Mouse (Mus musculus) cerebellum, postnatal 36 days (tissue): ENCODE measurements around the gene Pccb.

ENCODE experiments used
- DNase-seq, 2 experiments: peaks; one replicate each; pipeline ENCODE4 v3.0.0; 2021 to 2022; ENCODE audit warnings: mixed read lengths in 2 of 2

Pccb gene

DNA sequence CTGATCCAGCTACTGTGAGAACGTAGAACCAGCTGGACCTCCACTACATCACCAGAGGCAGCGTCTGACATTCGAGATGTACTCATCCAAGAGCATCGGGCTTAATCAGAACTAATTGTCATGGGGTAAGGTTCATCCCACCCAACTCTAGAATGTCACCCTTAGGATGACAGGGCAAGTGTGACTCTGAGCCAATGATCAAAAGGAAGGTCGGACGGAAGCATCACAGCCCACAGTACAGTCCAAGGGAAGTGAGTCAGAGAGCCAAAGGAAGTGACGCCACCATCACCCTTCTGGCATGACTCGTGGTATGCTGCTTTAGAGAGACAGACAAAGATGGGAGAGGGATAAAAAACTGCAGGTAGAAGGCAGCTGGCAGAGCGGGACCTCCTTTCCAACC is 7.6 kb upstream of the Pccb start:
- no peak for DNase-seq

DNA sequence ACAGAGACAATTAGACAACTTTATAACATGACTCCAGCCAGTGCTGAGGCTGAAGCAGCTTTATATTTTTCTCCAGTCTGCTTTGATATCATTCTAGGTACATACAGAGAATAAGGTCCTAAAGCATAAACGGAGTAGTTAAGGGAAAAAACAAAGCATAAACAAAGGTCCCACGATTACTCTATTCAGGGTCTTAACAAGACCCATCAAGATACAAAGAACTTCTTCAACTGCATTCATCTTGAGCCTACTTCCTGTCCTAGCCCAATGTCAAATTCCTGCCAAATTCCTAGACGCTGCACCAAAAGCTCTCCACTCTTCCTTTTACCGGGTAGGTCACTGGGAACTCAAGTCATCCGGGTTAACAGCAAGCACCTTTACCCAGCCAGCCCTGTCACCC is 6.8 kb upstream of the Pccb start:
- DNase-seq = no peak

DNA sequence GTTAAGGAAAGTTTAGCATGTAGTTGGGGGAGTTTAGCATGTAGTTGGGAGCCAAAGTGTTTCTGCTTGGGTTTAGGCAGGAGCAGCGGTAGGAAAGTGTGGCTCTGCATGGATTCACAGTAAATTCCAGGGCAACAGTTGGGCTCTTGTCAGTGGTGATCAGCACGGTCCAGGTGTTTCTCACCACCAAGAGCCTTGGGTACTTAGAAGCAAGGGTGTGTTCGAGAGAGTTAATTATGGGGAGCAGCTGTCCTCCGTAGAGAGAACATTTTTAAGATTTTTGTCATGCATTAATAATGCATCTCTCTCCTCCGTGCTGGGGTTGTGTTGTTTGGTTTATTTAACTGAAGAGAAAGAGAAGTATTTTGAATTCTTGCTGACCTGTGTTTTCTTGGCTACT is 3.9 kb upstream of the Pccb start:
- no peak for DNase-seq

DNA sequence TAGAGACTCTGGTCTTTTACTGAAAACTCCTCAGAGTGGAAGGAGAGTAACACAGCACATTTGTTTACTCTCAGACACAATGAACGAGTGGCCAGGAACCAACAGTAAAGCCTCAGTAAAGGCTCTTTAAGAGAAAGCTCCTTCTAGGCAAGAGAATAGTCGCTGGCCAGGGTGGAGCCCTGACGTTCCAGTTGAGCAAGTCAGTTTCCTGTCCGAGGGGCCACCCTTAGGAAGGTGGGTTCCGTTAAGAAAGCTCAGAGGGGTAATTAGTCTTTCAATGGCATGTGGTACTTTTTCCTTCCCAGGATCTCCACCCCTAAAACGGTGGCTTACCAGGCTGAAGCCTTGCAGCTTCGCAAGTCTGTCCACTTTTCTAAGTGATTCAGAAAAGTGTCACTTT is 2.7 kb upstream of the Pccb start:
- no peak for DNase-seq

DNA sequence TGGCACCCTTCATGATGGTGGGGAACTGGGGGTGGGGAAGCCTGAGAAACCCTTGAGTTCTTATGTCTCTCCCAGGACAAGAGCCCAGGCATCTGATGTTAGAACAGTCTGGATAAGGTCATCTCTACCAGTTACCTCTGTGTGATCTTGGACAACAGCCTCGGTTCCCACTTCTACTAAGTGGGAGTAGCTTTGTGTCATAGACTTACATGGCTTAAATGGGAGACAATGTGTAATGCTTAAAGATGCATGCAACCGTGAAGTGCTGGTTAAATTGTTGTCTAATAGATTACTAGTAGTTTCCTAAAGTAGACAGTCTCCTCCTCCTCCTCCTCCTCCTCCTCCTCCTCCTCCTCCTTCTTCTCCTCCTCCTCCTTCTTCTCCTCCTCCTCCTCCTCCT is 2.2 kb upstream of the Pccb start:
- no peak for DNase-seq

DNA sequence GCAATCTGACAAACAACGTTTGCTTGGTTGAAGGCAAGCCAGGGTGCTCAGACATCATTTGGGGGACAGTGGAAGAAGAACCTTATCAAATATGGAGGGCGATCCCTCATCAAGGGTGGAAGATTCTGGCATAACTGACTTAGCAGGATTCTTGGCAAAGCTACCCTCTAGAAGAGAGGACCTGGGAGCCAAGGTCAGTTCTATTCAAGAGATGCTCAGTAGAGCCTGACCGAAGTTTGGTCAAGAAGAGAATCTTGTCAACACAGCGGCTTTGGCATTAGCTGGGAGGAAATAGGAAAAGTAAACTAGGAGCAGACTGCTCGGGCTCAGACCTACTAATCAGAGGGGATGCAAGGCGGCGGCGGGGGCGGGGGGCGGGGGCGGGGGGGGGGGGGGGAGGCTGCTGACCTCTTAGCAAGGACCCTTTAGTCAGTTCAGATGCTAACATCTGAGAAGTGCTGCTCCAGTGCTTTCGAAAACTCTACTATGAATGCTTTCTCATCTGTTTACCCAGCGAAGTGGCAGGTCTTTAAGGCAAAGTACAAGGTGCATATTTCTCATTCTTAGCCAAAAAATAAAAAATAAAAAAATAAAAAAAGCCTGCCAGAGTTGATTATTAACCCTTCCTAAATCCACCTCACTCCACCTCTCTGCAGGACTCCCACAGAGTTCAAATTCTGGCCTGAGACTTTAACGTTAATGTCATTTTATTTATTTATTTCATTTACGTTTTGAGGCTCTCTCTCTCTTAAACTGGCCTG is 1.3 kb upstream of the Pccb start:
- DNase-seq = no peak

DNA sequence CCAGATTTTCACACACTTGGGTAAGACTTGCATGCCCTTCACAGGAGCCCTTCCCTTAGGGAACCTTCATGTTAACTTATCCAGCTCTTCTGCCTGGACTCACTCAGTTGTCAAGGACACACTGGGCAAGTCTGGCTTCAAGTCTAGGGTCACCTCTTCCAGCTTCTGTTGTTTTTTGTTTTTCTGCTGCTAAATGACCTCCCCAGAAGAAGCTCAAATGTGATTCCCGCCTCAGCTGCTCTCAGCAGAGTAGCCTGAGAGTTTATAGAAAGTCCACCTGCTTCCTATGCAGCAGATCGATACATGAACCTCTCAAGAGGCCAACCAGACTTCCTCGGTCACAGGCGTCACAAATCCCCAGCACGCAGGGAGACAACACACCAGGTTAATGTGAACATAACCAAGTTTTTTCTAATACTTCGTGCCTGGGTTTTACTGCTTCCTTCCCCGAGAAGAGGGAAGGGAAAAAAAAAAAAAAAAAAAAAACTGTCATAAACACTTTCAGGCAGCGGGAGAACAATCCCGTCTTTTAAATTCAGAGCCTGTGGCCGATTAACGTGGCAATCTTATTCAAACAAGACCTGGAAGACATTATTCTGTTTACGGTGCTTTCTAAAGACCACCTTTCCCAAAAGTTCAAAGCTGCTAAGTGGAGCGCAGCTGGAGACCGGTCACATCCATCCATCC is 794 bp downstream of the Pccb start:
- peak; percentile 5 to 17 for DNase-seq

DNA sequence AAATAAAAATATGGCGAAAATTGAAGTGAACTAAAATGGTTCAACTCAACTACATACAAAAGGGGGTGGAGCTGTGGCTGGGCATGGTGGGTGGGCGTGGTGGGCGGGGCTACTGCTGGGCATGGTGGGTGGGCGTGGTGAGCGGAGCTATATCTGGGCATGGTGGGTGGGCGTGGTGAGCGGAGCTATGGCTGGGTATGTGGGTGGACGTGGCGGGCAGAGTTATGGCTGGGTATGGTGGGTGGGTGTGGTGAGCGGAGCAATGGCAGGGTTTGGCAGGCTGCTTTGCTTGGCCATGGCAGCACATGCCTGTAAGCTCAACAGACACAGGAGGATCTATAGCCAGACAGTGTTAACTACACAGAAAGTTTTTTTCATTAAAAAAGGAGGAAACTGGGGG is 15.9 kb downstream of the Pccb start:
- no peak for DNase-seq

DNA sequence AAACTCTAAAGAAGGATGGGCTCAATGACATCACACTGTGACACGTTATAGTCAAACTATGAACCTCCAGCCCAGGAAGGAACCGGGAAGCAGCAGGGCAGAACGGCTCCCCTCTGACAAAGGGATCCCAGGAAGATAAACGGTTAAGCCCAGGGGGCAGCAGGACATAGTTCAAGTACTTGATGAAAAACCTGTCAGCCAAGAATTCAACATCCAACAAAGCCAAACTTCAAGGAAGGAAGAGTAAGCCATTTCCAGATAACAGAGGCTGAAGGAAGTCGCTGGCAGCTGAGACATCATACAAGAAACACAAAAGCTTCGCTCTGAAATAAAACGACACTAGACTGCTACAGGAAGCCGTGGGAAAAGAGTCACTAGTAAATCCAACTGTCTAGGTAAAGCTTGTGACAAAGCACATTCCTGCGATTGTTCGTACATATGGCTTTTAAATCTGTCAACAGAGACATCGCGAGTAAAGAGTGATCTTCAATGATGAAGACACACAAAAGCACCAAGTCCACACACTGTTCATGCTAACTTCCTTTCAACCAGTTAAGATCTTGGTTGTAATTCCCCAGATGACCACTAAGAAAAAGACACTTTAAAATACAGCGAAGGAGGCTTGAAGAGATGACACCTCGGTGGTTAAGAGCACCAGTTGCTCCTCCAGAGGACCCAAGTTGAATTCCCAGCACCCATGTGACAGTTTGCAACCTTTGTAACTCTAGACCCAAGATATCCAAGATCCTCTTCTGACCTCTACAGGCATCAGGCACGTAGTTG is 16.8 kb downstream of the Pccb start:
- no peak for DNase-seq

DNA sequence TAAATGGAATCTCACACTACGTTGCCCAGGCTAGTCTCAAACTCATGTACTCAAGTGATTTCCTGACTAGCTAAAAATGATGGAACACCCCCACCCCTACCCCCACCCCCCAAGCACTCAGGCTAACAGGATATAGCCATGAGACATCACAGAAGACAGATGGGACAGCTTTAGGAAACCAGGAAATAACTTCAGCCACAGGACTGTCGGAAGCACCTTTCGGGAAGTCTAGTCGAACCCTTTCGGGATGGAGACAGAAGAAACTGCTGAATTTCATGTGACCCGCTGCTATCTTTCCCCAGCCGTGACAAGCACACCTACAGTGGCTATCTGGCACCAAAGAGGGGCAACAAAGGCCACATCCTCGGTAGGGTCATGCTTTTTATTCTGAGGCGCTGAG is 19.4 kb downstream of the Pccb start:
- no peak for DNase-seq

DNA sequence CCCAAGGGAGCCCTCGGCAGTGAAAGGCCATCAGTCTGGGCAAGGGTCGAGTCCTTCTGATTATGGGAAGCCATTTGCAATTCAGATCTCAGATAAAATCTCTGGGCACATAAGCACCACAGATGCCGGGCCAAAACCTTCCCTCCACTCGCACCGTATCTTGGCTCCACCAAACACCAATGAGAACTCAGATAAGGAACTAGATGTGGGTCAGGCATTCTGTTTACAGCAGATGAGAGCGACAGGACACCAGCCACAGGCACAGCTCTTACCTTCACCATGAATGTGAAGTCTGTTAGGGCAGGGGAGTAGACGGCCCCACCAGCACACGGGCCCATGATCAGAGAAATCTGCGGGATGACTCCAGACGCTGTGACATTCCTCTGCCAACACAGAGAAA is 22.3 kb downstream of the Pccb start:
- DNase-seq = no peak

DNA sequence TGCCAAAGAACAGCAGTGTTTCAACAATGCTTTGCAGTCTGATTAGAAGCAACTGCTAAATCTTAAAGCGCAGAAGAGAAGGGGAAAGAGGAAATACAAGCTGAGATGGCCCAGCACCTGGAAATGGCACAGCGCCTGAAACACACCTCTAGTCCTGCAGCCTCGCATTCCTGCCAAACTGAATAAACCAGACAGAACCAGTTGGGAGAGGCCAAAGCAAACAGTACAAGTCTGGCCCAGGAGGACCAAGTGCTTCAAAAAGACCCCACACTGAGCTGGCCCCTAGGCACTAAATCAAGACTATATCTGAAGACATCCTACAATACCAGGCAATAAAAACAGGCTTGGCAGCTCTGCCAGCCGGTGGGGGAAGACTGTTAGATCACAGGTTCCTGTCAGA is 28.8 kb downstream of the Pccb start:
- no peak for DNase-seq

DNA sequence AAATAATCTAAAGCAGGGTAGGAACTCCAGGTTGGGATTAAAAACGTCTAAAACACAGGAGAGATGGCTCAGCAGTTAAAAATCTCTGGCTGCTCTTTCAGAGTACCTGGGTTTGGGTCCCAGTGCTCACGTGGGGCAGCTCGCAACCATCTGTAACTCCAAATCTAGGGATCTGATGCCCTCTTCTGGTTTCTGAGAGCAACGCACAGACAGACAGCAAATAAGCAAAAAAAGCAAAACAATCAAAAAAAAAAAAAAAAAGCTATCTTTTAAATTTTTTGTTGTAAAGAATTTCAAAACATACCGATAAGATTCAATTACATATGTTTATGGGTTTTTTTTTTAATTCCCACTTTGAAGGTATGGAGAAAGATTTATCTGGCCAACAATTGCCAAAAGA is 31.4 kb downstream of the Pccb start:
- no peak for DNase-seq

DNA sequence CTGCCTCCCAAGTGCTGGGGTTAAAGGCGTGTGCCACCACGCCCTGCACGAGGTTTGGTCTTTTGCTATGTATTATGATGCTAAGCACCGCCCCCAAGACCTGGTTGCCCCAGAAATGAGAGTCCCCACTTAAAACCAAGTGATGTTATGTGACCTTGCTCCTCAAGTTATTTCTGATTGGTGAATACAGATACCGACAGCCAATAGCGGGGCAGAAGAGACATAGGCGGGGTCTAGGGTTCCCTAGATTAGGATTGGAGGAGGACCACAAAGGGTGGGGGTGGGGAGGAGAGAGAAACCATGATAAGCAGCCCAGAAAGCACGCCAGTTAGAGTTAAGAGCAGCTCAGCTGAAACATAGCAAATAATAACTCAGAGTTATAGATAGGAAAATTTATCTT is 31.9 kb downstream of the Pccb start:
- no peak for DNase-seq

DNA sequence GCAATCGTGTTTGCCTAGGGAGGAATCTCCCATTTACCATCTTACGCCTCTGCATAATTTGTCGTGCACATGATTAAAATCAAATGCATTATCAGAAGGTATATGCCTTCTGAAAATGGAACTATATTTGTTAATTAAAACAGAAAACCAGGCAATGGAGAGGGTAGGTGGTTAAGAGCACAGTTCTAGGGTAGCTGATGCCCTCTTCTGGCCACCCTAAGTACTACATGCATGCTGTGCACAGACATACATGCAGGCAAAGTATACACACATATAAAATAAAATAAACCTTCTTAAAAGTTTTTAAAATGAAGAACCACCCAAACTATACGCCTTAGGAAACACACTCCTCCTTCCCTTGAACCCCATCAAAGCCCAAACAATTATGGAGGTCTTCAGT is 32.6 kb downstream of the Pccb start:
- DNase-seq = no peak

DNA sequence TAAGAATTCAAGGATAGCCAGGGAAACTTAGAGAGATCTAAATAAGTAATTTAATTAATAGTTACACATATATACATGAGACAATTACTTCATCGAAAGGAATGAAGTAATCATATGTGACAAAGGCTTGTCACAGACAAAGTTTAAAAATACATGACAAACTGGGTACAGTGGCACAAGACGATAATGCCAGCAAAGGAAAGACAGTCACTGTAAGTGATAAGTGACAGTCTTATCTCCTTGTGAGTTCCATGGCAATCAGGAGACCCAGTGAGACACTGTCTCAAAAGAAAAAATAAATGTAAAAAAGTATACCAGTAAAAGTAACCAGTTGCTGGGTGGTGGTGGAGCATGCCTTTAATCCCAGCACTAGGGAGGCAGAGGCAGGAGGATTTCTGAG is 37.6 kb downstream of the Pccb start:
- DNase-seq = no peak

DNA sequence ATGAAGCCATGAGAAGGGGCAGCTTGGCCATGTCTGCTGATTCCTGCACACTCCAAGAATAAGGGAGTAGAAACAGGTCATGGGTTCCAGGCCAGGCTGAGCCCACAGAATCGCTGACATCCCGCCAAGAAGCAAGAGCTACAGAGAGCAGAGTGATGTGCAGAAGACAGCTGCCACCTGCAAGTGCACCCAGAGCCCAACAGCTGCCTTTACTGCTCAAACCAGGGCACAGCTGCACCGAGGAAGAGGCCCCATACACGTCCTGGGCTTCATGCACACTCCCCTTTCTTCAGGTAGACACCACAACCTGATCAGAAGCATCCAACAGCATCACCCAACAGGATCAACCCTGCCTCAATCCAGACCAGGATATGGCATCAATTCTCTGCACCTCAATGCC is 40.8 kb downstream of the Pccb start:
- DNase-seq = no peak

DNA sequence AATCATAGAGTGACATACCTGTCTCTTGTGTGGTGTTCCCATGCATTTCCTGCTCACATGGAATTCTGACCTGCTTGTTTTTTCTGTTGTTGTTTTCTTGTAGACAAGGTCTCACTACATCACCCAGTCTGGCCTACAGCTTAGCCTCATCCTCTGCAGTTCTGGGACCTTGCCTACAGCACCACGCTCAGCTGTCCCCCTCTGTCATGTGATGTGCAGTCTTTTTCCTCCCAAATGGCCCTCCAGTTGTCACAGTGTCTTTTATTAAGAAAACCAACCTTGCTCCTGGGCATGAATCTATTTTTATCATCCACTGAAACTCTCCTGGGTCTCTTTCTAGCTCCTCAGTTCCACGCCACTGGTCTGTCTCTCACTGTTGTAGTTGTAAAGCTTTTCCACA is 42.5 kb downstream of the Pccb start:
- DNase-seq = no peak

DNA sequence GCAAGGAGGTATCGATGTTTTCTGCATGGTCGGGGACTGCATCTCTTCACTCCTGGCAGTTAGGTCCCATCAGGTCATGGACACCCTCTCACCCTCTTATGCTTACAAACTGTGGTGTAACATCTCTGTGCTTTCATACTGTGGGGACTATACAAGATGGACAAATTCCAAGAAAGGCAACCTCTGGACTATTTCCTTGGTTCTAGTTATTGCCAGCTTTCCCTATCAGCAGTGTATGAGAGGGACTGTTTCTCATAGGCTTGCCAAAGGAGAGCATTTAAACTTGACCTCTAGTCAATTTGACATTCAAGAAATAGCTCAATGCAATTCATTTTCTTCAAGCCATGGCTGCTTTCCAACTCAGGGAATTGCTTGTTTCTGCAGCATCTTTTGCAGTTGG is 43.4 kb downstream of the Pccb start:
- DNase-seq = no peak

DNA sequence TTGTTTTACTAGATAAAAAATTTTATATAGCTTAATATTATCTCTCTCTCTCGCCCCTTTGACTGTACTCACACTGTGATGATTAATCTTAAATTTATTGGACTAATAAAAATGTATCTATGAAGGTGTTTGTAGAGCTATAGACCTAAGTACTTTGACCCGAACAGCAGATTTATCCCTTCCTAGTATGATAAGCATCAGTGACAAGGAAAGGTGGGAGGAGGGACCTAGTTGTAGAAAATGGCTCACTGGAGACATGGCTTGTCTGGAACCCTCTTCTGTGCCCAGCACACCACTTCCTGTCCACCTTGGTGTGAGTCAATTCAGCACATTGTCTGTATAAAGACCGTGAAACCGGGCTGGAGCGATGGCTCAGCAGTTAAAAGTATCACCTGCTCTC is 44.1 kb downstream of the Pccb start:
- DNase-seq = no peak

DNA sequence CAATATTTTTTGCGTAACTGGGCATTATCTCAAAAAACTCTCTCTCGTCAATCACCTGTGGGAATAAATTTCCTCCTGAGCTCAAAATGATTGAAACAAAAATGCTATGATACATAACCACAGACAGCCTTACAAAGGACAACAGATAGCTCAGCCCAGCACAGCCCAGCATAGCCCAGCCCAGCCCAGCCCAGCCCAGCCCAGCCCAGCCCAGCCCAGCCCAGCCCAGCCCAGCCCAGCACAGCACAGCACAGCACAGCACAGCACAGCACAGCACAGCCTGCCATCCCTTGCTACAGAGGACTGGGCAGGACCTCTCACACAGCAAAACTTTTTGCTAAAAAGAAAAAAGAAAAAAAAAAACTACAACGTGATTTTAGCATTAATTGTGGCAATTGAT is 46.8 kb downstream of the Pccb start:
- no peak for DNase-seq

DNA sequence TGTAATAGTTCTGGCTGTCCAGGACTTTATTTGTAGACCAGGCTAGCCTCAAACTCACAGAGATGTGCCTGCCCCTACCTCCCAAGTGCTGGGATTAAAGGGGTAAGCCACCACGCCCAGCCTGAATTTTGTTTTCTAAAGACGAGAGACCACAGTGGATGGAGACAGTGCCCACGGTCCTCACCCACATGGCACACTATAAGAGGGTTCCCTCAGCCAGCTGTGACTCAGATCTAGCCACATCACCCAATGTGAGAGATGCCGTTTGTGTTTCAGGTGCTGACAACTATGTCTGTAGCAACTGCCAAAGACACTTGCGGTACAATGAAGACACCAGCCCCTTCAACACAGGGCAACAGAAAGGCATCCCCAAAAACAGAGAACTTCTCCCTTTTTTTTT is 47.7 kb downstream of the Pccb start:
- no peak for DNase-seq

DNA sequence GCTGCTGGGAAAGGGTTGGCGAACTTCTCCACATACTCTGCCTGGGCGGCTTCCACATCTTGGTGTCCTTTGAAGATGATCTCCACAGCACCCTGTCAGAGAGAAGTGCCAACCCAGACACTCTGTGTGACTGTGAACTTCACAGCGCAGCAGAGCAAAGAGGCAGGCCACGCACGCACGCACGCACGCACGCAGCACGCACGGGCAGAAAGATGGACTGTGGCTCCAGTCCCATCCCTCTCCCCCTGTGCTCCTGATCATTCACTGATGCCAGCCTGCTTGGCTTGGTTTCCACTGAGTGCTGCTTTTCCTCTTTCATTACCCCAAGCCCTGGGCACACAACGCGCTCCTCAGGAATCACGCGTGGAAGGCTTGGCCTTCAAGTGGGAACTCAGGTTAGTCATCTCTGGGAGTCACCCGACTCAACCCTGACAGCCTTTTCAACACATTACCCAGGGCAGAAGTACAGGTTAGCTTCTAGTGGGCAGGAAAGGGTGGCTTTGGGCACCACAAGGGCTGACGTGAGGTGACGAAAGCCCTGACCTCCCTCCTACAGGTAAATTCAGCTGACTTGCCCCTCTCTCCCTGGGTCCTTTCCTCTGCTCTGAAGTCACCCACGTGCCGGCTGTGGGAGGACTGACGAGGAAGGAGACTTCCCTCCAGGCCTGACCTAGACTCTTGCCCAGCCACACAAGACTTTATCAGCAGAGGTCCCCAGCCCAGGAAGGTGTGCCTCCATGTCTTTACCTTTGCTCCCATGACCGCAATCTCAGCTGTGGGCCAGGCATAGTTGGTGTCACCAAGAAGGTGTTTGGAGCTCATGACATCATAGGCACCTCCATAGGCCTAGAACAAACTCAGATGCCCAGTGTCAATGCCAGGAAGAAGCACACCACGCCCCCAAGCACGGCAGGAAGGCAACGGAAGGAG is 50.1 kb downstream of the Pccb start:
- no peak for DNase-seq
